ENCODE assay signal across 8 mouse cellular contexts in the genomic region with DNA sequence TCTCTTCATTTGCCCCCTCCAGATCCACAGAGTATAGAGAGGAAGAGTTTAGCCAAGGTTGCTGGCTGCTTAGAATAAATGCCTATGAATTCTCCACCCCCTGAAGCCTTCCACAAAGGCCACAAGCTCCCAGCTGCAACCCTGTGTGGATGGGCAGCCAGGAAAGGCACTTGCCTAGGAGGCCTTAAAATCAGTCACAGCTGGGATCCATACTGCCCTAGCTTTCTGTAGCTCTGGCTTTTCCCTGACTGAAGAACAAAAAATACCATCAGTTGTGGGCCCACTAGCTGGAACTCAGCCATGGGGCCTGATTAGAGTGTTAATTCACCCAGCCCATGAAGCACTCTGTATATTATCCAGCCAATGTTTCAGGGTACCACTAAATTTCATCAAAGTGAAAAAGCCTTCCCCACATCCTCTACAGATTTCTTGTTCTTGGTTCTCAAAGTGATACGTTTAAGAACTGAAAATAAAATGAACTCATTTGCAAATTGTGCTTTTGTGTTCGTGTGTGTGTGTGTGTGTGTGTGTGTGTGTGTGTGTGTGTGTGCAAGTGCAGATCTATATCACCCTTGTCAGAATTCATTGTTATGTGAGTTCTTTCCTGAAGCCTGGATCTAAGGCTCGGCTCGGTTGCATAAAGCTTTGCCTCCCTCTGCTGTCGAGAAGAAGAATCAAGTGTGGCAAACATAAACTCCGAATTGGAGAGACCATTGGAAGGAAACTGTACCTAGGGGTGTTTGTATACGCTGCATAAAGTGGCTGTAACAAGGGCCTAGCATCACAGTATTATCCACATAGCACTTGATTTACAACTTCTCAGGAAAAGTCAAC.
A peak's percentile ranks its signal among the peaks of the same experiment; 100 is the strongest.
DNase-seq lines count a peak whose midpoint lies in the region; ATAC-seq and TF ChIP-seq lines count a peak whose summit lies in the region.

No protein-coding gene starts in this region.

- no peak overlapping the region for H3K27ac ChIP-seq in heart, adult 2 months
- no peak overlapping the region for H3K27ac ChIP-seq in CH12.LX (ENCODE audit: insufficient read depth, low read depth)
- no peak overlapping the region for H3K27ac ChIP-seq in embryonic facial prominence, embryonic 11.5 days (replicated peaks; ENCODE audit: low read depth, low read length)
- H3K27ac ChIP-seq in layer of hippocampus, adult 2 months, result peak overlapping the region; percentile 63
- no peak overlapping the region for H3K27ac ChIP-seq in midbrain, embryonic 11.5 days (ENCODE audit: low read depth, low read length)

- WGBS in heart, adult 2 months, result 25% methylated on average over 7 of the region's 7 CpGs
- 30% methylated on average over 7 of the region's 7 CpGs for WGBS in embryonic facial prominence, embryonic 11.5 days
- WGBS in midbrain, embryonic 11.5 days, result 29% methylated on average over 7 of the region's 7 CpGs

- TF ChIP-seq EP300 in heart, adult 2 months (IDR thresholded peaks at IDR 0.05; ENCODE audit: insufficient read depth, low read depth, low read length), result no peak
- no peak for TF ChIP-seq EP300 in CH12.LX (IDR thresholded peaks at IDR 0.05; ENCODE audit: low read length)

- TF ChIP-seq POLR2A in heart, adult 2 months (IDR thresholded peaks at IDR 0.05; ENCODE audit: insufficient read depth, low read depth, low read length), result no peak
- TF ChIP-seq POLR2A in CH12.LX (IDR thresholded peaks at IDR 0.05; ENCODE audit: low read depth, low read length), result no peak

- no peak for ATAC-seq in embryonic facial prominence, embryonic 11.5 days (replicated peaks; ENCODE audit: insufficient number of reproducible peaks, low FRiP score, low TSS enrichment, low read depth)
- peak; percentile 55; the same call in 1 of the 2 replicates for ATAC-seq in midbrain, embryonic 11.5 days (ENCODE audit: low FRiP score)
- no peak for ATAC-seq in erythroid progenitor cell, adult 5-6 weeks (replicated peaks; ENCODE audit: low FRiP score, poor library complexity, severe bottlenecking)

- H3K4me2 ChIP-seq in CH12.LX (ENCODE audit: insufficient read depth, low read depth, poor library complexity, severe bottlenecking), result no peak overlapping the region
- no peak overlapping the region for H3K4me2 ChIP-seq in embryonic facial prominence, embryonic 11.5 days (ENCODE audit: low read depth, low read length)
- H3K4me2 ChIP-seq in midbrain, embryonic 11.5 days, result no peak overlapping the region

- H3K27me3 ChIP-seq in heart, adult 2 months (ENCODE audit: control insufficient read depth, insufficient read depth, low read length), result no peaks in the 10 kb centered on the region
- no peaks in the 10 kb centered on the region for H3K27me3 ChIP-seq in CH12.LX (replicated peaks)
- H3K27me3 ChIP-seq in embryonic facial prominence, embryonic 11.5 days (ENCODE audit: control insufficient read depth, insufficient read depth, low read length), result no peaks in the 10 kb centered on the region
- H3K27me3 ChIP-seq in midbrain, embryonic 11.5 days (ENCODE audit: control insufficient read depth, insufficient read depth, low read length), result peaks cover 5% of the 10 kb centered on the region; the same call in 1 of the 2 replicates

- in situ Hi-C loops in CH12.LX (cut with MboI; ENCODE audit: low pct_ligation_motif_present, low pct_unique_long_range_greater_than_20kb, low sequenced_read_pairs), result loop anchor here (25.0 kb wide), 1 partner anchor 232 kb away; no protein-coding TSS in a partner anchor

- no peak overlapping the region for H3K9ac ChIP-seq in heart, adult 2 months (ENCODE audit: low read depth, low read length)
- no peak overlapping the region for H3K9ac ChIP-seq in CH12.LX (ENCODE audit: insufficient read depth, low read depth)
- H3K9ac ChIP-seq in embryonic facial prominence, embryonic 11.5 days (replicated peaks; ENCODE audit: low read length), result no peak overlapping the region
- no peak overlapping the region for H3K9ac ChIP-seq in midbrain, embryonic 11.5 days (ENCODE audit: low read length)

- no peaks in the 10 kb centered on the region for H3K9me3 ChIP-seq in CH12.LX (replicated peaks; ENCODE audit: low read length)
- no peaks in the 10 kb centered on the region for H3K9me3 ChIP-seq in embryonic facial prominence, embryonic 11.5 days (replicated peaks; ENCODE audit: control insufficient read depth, low read length)
- H3K9me3 ChIP-seq in midbrain, embryonic 11.5 days (ENCODE audit: control insufficient read depth, low read length), result no peaks in the 10 kb centered on the region

- H3K79me2 ChIP-seq in heart, adult 2 months (replicated peaks; ENCODE audit: control insufficient read depth, insufficient read depth, low read length), result no peaks in the 10 kb centered on the region
- no peaks in the 10 kb centered on the region for H3K79me2 ChIP-seq in CH12.LX (replicated peaks; ENCODE audit: control insufficient read depth, extremely low read depth, insufficient read depth, poor library complexity, severe bottlenecking)

- intact Hi-C loops in heart, adult 2 months (cut with DNase I), result no loop called here
- intact Hi-C loops in gastrocnemius, postnatal 36 days (cut with DNase I), result no loop called here

- no peak for DNase-seq in heart, adult 2 months
- DNase-seq in heart, adult 8-10 months (ENCODE audit: low spot score), result no peak
- no peak for DNase-seq in CH12.LX (ENCODE audit: extremely low read depth)
- DNase-seq in embryonic facial prominence, embryonic 11.5 days (ENCODE audit: low spot score), result peak; percentile 71
- peak; percentile 35 to 59 for DNase-seq in layer of hippocampus, adult 2 months (ENCODE audit: low spot score in 2 of 2)
- no peak for DNase-seq in midbrain, embryonic 11.5 days (ENCODE audit: low spot score, missing footprints)
- no peak for DNase-seq in gastrocnemius, postnatal 36 days

- TF ChIP-seq RAD21 in CH12.LX (IDR thresholded peaks at IDR 0.05; ENCODE audit: low read depth, low read length), result peak; percentile 80

- TF ChIP-seq CTCF in heart, adult 2 months (IDR thresholded peaks at IDR 0.05), result peak; percentile 52
- TF ChIP-seq CTCF in CH12.LX (conservative IDR thresholded peaks at IDR 0.05 in 1 of 2, IDR thresholded peaks at IDR 0.05 in 1 of 2; ENCODE audit: low read depth in 2 of 2, low read length in 2 of 2), result peak in 1 of 2 experiments; percentile 71; a peak in 2 of 4 replicates
- TF ChIP-seq CTCF in layer of hippocampus, adult 2 months (conservative IDR thresholded peaks at IDR 0.05), result peak; percentile 79

- dilution Hi-C loops in CH12.LX (cut with MboI; ENCODE audit: extremely low pct_ligation_motif_present, extremely low pct_unique_long_range_greater_than_20kb, low sequenced_read_pairs), result no loop called here

- no peaks in the 10 kb centered on the region for H3K4me1 ChIP-seq in heart, adult 2 months (ENCODE audit: control insufficient read depth, insufficient read depth, low read length)
- H3K4me1 ChIP-seq in CH12.LX (ENCODE audit: control insufficient read depth in 1 of 2, insufficient read depth in 2 of 2), result no peaks in the 10 kb centered on the region
- no peaks in the 10 kb centered on the region for H3K4me1 ChIP-seq in embryonic facial prominence, embryonic 11.5 days (ENCODE audit: control insufficient read depth, insufficient read depth, low read length)
- H3K4me1 ChIP-seq in midbrain, embryonic 11.5 days (ENCODE audit: control insufficient read depth, insufficient read depth, low read length), result peaks cover 3% of the 10 kb centered on the region; the same call in 1 of the 2 replicates

- H3K4me3 ChIP-seq in heart, adult 2 months, result no peak overlapping the region
- H3K4me3 ChIP-seq in CH12.LX (replicated peaks in 1 of 3; ENCODE audit: low read depth in 2 of 3, low read length in 2 of 3, poor library complexity in 1 of 3), result no peak overlapping the region
- no peak overlapping the region for H3K4me3 ChIP-seq in embryonic facial prominence, embryonic 11.5 days (ENCODE audit: low read depth, low read length)
- no peak overlapping the region for H3K4me3 ChIP-seq in layer of hippocampus, adult 2 months
- no peak overlapping the region for H3K4me3 ChIP-seq in midbrain, embryonic 11.5 days (ENCODE audit: low read depth, low read length)

- H3K36me3 ChIP-seq in heart, adult 2 months (ENCODE audit: control insufficient read depth, insufficient read depth, low read length), result no peaks in the 10 kb centered on the region
- H3K36me3 ChIP-seq in CH12.LX (replicated peaks in 1 of 2; ENCODE audit: control insufficient read depth in 1 of 2, insufficient read depth in 1 of 2, low read length in 1 of 2), result no peaks in the 10 kb centered on the region
- no peaks in the 10 kb centered on the region for H3K36me3 ChIP-seq in embryonic facial prominence, embryonic 11.5 days (replicated peaks; ENCODE audit: control insufficient read depth, insufficient read depth, low read depth, low read length)
- H3K36me3 ChIP-seq in midbrain, embryonic 11.5 days (ENCODE audit: control insufficient read depth, insufficient read depth, low read length), result no peaks in the 10 kb centered on the region

TF ChIP-seq in CH12.LX, 34 proteins besides CTCF, POLR2A, EP300 and RAD21:
- TF ChIP-seq SMC3 (IDR thresholded peaks at IDR 0.05; ENCODE audit: low read depth, low read length) (peak; percentile 56), HCFC1 (IDR thresholded peaks at IDR 0.05; ENCODE audit: low read depth, low read length) (no peak)

Comparison
In these comparisons a context has a peak if more than half of its experiments do, and no peak if none do; other contexts are left out.
1. DNase-seq: peak in embryonic facial prominence, embryonic 11.5 days (single experiment) and layer of hippocampus, adult 2 months (2 of 2); none in heart, adult 2 months (0 of 2), heart, adult 8-10 months (single experiment), CH12.LX (single experiment), midbrain, embryonic 11.5 days (single experiment) and gastrocnemius, postnatal 36 days (0 of 2).